Mouse (Mus musculus): Measurements from ENCODE around the gene Dkkl1.
A peak's percentile ranks its signal among the peaks of the same experiment; 100 is the strongest.

Dkkl1 gene

GRCm38 (mm10) chr7:45167761-45168445 lies 44.0 kb downstream of the Dkkl1 start:
- peak; percentile 72 for DNase-seq (ENCODE audit: low spot score)

DNA sequence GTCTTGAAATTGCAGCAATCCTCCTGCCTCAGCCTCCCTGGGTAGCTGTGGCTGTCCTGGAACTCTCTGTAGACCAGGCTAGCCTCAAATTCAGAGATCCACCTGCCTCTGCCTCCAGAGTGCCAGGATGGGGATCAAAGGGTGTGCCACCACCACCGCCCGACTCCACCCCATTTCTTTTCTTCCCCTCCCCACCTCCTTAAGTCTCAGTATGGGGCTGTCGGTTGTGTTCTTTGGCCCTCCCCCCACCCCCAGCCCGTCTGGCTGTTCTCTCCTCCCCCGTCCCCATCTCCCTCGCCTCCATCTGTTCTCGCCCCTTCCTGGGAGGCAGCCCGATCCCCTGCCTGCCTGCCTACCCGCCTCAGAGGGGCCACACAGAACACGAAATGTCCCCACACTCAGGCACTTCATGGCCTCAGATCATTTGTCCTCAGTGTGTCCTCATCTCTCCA lies 45.0 kb downstream of the Dkkl1 start:
- DNase-seq (ENCODE audit: low spot score) = peak; percentile 59

- no peak for DNase-seq (ENCODE audit: low spot score)
These were observed 46.2 kb downstream of the Dkkl1 start for GRCm38 (mm10) chr7:45165701-45166100.

GRCm38 (mm10) chr7:45164833-45165232 lies 47.1 kb downstream of the Dkkl1 start:
- no peak for DNase-seq (ENCODE audit: low spot score)

DNA sequence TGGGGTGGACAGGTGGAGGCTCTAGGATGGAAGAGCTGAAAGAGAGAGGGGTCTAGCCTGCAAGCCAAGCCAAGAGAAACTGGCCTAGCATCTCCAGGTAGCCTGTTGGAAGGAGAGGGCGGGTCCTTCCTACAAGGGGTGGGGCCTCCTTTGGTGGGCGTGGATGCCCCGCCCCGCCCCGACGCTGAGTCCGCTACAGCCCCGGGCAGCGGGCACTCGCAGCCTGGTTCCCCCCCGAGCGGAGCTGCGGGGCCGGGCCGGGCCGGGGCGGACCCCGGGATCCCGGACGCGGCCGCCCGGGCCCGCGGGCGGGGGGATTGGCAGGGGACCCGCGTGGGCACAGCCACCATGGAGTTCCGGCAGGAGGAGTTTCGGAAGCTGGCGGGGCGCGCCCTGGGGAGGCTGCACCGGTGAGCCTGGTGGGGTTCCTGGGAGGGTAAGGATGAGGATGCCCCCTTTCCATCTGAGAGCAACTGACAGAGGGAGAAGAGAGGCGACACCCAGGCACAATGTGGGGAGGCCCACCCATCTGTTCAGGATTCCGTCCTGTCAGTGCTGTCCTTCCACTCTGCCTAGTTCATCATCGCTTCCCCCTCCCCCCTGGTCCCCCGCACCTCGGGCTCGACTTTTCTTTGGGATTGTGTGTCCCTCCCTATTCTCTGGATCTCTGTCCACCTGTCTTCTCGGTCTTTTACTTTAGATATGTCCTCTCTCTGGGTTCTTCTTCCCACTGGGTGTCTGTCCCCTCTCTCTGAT lies 48.0 kb downstream of the Dkkl1 start, which contains the start of gene Slc17a7:
Gene Slc17a7, plus strand, starts transcription at position 215 of the 756 bp plus-strand sequence.
- DNase-seq (ENCODE audit: low spot score) = no peak

- no peak for DNase-seq (ENCODE audit: low spot score)
These were observed 48.8 kb downstream of the Dkkl1 start for GRCm38 (mm10) chr7:45162996-45163615.

GRCm38 (mm10) chr7:45162551-45162950 lies 49.4 kb downstream of the Dkkl1 start:
- DNase-seq (ENCODE audit: low spot score) = no peak

GRCm38 (mm10) chr7:45161612-45162473 lies 50.1 kb downstream of the Dkkl1 start:
- DNase-seq (ENCODE audit: low spot score) = peak; percentile 92

DNA sequence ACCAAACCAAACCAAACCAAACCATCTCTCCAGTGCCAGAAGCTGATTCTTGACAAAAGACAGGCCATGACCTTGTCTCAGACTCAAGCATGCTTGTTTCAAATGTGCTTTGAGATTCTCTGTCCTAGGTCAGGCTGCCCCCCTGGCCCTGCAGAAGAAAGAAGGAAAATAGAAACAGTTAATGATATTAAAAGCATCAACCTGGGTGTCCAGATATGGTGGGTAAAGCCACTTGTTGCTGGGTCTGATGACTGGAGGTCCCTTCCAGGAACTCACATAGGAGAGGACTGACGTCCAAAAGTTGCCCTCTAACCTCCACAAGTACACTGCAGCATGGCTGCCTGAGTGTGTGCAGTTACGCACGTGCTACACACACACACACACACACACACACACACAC lies 51.1 kb downstream of the Dkkl1 start:
- DNase-seq (ENCODE audit: low spot score) = no peak

DNA sequence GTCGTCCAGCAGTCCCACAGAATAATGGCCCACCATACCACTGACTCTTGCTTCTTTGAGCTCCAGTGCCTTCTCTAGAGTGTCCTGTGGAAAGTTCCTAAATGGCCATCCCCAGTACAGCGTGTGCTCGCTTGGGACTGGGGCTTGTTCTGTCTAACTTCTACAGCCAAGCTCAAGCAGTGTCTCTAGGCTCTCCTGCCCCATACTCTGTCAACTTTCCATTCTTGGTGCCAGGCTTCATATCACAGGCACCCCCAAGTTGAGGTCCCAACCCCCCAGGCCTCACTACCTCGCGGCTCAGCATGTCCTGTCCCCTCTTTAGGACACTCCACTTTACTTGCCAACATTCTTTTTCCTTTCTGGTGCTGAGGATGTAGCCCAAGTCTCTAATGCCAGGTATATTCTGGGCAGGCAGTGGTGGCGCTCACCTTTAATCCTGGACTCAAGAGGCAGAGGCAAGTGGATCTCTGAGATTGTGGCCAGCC lies 51.6 kb downstream of the Dkkl1 start:
- no peak for DNase-seq (ENCODE audit: low spot score)

DNA sequence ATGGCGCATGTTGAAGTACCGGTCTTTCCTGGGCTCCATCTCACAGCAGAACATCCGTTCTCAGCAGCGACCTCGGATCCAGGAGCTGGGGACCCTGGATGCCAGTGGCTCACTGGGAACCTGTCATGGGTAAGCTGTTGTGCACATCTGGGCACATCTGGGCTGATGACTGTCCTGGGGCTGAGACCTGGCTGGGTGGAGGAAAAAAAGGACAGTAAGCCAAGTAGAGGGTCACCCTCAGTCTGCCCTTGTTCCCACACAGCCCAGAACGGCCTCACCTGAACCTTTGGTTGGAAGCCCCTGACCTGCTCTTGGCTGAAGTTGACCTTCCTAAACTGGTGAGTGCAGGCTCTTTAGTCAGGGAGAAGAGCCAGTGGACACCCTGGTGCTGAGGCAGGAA lies 53.0 kb downstream of the Dkkl1 start:
- DNase-seq (ENCODE audit: low spot score) = no peak

Measured in layer of hippocampus, adult 11-12 months (tissue).